Mouse (Mus musculus) gastrocnemius, adult 18-20 months (tissue): ENCODE results near the gene Dpysl4. TPM values are rescaled to one million over a fixed set of nuclear protein-coding genes. Genes with fewer than 3 reads are reported as not detected.

Experiments used
- DNase-seq: peaks from one replicate; pipeline ENCODE4 v3.0.0; 2021; ENCODE audit warnings: low spot score
- total RNA-seq, 2 experiments: library from RNA; stranded (reverse); gene quantifications; 2 replicates each; pipeline ENCODE4 v1.2.3; 2021

Gene Dpysl4
- total RNA-seq, 2 experiments from 2014 or later = 0.16 to 0.17 TPM

DNA sequence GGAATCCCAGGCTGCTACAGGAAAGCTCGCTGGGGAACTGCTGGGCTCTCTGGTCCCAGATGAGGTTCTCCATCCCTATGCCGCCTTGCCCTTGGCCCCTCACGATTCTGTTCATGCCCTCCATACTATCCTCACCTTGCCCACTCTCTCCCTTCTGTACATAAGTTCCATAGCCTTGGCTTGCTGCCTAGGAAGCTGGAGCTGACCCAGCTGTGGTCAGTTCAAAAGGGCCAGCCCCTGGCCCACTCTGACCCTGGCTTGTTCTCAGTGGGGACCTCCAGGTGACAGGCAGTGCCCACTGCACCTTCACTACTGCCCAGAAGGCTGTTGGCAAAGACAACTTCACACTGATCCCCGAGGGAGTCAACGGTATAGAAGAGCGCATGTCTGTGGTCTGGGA is 10.6 kb downstream of the Dpysl4 start:
- no peak for DNase-seq

DNA sequence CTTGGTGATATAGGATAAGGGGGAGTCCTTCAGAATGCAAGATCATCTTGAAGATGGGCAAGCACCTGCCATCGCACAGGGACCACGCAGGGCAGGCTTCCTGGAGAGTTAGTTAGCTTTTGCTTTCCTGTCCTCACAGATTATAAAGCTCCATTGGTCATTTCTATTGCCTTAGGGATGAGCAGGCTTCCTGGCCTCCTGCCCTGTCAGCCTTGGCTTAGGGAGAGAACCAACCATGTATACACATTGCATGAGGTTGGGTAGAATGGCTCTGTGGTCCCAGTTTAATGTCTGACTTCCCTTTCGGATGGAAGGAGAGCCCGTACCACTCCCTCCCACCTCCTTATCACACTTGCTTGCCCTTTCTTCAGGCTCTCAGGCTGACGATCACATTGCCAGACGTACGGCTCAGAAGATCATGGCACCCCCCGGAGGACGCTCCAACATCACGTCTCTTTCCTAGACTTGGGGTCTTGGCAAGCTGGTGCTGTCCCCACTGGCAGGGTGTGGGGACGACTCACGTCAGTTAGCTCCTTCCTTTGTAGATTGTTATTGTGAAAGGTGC is 14.8 kb downstream of the Dpysl4 start:
- DNase-seq = no peak

- DNase-seq = no peak
Observed at GRCm38 (mm10) chr7:139101286-139101804, 15.5 kb downstream of the Dpysl4 start.

DNA sequence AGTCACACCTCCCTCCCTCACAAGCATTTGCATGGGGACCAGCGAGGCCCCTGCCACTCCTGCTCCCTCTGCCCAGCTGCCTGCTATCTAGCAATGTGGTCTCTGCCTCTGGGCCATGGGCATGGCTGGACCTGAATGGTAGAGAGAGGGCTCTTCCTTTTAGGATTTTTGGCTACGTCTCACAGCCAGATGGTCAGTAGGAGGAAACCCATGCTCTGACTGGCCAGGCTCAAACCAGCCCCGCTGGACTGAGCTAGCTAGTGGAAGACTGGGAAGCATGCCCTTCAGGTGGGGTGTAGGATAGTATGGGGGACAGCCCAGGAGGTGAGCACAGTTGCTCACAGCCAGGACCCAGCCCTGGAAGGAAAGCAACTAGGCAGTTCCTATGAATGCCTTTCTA is 16.0 kb downstream of the Dpysl4 start:
- DNase-seq = no peak

DNA sequence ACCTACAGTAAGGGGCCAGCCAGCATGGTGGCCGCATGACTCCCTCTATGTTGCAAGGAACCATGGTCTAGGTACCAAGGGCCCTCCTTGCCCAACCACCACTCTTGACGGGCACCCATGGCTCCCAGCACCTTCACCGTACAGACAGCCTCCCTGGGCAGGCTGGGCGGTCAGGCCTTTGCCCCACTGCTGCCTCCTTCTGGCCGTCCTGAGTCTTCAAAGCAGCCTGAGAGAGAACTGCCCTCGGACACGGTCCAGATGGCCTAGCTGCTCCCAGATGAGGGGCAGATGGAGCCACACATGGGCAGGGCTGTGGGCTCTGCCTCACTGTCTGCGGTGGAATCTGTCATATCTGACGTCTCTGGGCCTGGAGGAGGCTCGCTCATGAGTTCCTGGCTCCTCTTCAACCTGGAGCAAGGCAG is 18.2 kb downstream of the Dpysl4 start:
- no peak for DNase-seq

DNA sequence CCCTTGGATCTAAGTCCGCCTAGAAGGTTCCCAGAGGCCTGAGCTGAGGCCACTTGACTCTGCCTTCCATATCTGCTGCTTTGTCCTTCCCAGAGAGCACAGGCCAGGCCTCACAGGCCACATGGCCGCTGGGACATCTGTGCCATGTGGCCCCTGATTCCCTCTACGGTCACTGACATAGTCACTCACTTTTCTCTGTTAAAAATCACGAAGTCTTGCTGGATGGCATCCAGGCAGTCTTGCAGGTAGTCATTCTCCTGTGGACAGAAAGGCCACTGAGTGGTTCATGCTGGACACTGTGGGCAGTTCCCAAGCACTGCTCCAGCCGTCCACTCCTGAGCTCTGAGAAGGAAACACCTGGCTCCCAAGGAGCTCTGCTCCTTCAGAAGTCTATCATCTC is 19.3 kb downstream of the Dpysl4 start:
- no peak for DNase-seq

GRCm38 (mm10) chr7:139105705-139106104 is 19.9 kb downstream of the Dpysl4 start:
- DNase-seq = no peak

DNA sequence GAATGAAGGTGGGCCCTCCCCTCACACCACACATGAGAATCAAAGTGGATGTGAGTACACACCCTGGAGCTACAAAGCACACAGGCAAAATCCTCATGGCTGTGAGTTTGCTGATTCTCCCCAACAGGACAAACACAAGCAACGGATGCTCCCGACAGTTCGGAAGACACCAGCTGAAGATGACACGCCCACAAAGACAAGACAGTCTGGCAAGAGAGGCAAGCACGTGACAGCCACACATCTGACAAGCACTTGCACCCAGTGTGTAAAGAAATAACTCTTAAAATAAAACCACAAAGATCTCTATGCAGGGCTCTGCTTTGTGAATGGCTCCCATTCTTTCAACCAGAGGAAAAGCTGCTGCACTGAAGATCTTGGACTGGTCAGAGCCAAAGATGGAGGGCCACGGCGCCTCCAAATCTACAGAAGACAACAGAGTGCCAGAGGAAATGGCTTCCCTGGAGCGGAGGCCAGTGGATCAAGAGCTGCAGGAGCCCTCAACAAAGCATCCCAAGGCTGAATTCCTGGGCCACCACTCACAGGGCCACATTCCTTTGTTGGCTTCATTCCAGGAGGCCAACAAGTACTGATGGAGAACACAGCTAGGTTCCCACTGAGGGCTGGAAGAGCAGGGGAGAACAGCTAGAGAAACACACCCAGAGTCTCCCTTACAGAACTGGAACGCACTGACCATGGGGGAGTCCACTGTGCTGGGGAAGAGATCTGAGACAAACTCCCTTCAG is 22.3 kb downstream of the Dpysl4 start:
- no peak for DNase-seq

GRCm38 (mm10) chr7:139119152-139119774 is 33.5 kb downstream of the Dpysl4 start:
- peak; percentile 65 for DNase-seq

- DNase-seq = no peak
Observed at GRCm38 (mm10) chr7:139119775-139120153, 34.0 kb downstream of the Dpysl4 start.

- DNase-seq = no peak
Observed at GRCm38 (mm10) chr7:139125881-139126280, 40.1 kb downstream of the Dpysl4 start.

GRCm38 (mm10) chr7:139126549-139126948 is 40.7 kb downstream of the Dpysl4 start:
- no peak for DNase-seq

DNA sequence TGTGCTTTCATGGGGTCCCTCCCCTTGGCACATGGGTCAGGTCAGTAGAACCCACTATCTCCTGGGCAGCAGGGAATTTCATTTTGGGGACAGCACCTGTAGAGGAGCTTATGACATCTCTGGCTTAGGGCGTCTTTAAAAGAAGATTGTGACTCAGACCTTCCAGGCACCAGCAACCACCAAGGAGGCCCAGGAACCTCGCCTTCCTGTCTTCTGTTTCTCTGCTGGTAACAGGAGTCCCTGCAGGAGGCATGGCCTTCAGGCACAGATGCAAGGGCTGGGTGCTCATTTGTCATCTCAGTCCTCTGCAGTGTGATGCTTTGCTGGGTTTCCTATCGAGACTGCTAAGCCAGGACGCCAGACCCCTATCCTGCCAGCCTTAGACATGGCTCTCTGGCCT is 43.2 kb downstream of the Dpysl4 start:
- no peak for DNase-seq

DNA sequence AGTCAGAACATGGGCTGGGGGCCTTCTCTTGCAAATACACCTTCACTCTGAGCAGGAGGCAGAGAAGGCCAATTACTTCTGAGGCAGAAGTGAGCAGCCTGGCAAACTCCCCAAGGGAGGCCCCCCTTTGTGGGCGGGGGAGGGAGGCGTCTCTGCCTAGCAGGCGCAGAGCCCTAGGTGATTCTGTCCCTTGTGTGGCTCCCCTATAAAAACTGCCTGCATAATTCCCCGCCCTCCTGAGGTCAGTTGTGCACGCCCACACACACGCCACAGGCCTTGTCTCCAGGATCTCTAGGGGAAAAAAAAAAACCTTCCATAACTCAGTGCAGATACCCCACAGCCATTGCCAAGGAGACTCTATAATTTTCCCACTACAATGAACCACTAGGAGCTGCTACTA is 44.6 kb downstream of the Dpysl4 start:
- DNase-seq = no peak

DNA sequence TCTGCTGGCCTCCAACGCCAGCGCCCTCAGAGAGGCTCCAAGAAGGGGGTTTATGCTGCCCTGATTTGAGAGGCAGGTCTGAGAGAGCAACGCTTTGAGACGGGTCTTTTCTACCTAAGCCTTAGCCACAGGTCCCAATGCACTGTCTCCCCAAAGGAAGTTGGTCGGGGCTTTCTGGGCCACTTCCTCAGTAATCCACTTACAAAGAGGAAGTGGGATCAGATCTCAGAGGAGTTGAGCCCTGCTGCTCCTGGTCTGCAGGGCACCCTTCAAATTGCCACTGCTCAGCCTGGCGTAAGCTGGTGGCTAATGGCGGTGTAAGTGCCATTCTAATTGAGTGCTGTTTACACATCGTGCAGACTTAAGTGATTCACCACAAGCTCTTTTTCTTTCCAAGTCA is 45.7 kb downstream of the Dpysl4 start:
- no peak for DNase-seq

GRCm38 (mm10) chr7:139133446-139133845 is 47.6 kb downstream of the Dpysl4 start:
- no peak for DNase-seq

GRCm38 (mm10) chr7:139135236-139135635 is 49.4 kb downstream of the Dpysl4 start:
- DNase-seq = no peak

DNA sequence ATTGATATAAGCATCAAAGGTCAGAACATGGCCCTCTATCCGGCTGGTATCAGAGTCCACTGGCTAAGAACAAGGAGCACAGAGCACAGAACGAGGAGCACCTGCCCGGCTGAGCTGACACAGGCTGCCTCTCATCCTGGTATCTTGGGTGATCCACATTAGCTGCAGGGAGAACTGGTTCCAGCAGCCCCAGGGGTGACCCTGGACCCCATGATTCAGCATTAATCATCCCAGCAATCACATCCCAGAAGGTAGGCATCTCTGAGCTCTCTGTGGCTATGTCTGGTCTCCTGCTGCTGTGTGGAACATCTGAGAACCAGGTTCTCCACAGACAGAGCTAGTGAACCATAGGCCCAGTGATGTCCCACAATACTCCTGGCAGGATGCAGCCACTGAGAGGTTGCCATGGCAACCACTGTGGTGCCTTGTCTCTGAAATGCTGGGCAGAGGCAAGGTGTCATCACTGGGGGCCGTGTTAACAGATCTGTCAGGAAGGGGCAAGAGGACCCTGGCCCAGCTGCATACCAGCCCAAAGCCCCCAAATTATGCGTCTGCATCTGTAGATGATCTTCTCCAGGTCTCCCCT is 51.2 kb downstream of the Dpysl4 start:
- no peak for DNase-seq

- no peak for DNase-seq
Observed at GRCm38 (mm10) chr7:139139921-139140461, 54.2 kb downstream of the Dpysl4 start.

- no peak for DNase-seq
Observed at GRCm38 (mm10) chr7:139143785-139144184, 58.0 kb downstream of the Dpysl4 start.

DNA sequence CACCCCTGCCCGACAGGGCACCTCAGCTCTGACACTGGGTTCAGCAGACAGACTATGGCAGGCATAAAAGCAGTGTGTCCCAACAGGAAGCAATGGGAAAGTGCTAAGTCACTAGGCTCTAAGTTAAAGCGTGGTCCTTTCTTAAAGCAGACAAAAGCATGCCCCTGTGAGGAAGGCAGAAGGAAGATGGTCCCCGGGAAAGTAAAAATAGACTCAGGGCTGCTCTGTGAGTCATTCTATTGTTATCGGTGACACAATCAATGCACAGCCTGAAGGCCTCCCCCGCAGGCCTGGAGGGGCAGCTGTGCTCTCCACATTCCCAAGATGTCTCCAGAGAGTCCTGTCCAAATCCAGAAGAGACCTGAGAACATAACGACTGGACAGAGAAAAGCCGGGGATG is 60.1 kb downstream of the Dpysl4 start:
- DNase-seq = no peak

DNA sequence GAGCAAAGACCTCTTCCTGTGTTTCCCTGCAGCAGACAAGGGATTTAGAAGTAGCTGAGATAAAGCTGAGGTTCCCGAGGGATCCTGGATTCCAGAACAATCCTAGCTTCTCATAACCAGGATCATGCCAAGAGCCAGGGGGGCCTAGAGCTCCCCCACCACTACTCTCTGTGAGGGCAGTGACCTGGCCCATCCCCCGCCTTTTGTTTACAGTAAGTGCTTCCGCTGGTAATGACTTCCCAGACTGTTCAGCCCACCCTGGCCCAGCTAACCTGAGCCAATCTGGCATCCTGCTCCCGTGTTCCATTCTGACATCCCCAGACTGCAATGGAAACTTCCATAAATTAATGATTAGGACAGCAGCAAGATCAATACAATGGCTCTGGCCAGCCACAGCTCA is 61.6 kb downstream of the Dpysl4 start:
- no peak for DNase-seq
